Mouse (Mus musculus) MEL (cell line): ENCODE data around the gene Habp4. TPM values are rescaled to one million over a fixed set of nuclear protein-coding genes. Genes with fewer than 3 reads are reported as not detected.

Source experiments
- DNase-seq: peaks from one replicate; pipeline ENCODE4 v3.0.0; 2011; ENCODE audit warnings: low read depth, low spot score
- H3K27ac ChIP-seq: 2 replicates; pipeline ENCODE4 v1.5.1; 2012; ENCODE audit warnings: low read depth, mild to moderate bottlenecking, control low read depth, low read length, moderate library complexity; ENCODE audit not compliant: control insufficient read depth
- H3K27me3 ChIP-seq, 2 experiments: fragments of 150-350 bp in 1 of 2; sonication (generic) in 1 of 2; 2 replicates each; pipeline ENCODE4 v1.6.1; 2012; ENCODE audit warnings: low read length in 2 of 2, mild to moderate bottlenecking in 2 of 2, improper control_type of control experiment in 1 of 2, moderate library complexity in 1 of 2; ENCODE audit not compliant: insufficient read depth in 2 of 2, control insufficient read depth in 1 of 2
- H3K36me3 ChIP-seq, 2 experiments: 2 replicates each; pipeline ENCODE4 v1.6.1; 2012 to 2014; ENCODE audit warnings: low read length in 2 of 2, improper control_type of control experiment in 1 of 2, inconsistent platforms in 1 of 2, mild to moderate bottlenecking in 1 of 2; ENCODE audit not compliant: insufficient read depth in 2 of 2, control insufficient read depth in 1 of 2
- H3K4me1 ChIP-seq, 2 experiments: fragments of 150-350 bp in 1 of 2; sonication (generic) in 1 of 2; 2 replicates each; pipeline ENCODE4 v1.6.1; 2012; ENCODE audit warnings: low read length in 2 of 2, improper control_type of control experiment in 1 of 2, mild to moderate bottlenecking in 1 of 2; ENCODE audit not compliant: insufficient read depth in 2 of 2, control insufficient read depth in 1 of 2
- H3K4me3 ChIP-seq, 2 experiments: fragments of 150-350 bp in 1 of 2; sonication (generic) in 1 of 2; 2 replicates each; pipeline ENCODE4 v1.5.1; 2012; ENCODE audit warnings: low read depth in 2 of 2, low read length in 2 of 2, mild to moderate bottlenecking in 2 of 2, moderate library complexity in 2 of 2, control low read depth in 1 of 2, improper control_type of control experiment in 1 of 2; ENCODE audit not compliant: control insufficient read depth in 1 of 2, insufficient read depth in 1 of 2
- H3K79me2 ChIP-seq: 2 replicates; pipeline ENCODE4 v1.6.1; 2012; ENCODE audit warnings: mild to moderate bottlenecking, low read length, moderate library complexity; ENCODE audit not compliant: control insufficient read depth, poor library complexity, insufficient read depth
- H3K9ac ChIP-seq: 2 replicates; pipeline ENCODE4 v1.6.1; 2012; ENCODE audit warnings: low read depth, mild to moderate bottlenecking, control low read depth, low read length, moderate library complexity; ENCODE audit not compliant: control insufficient read depth, poor library complexity, severe bottlenecking
- H3K9me3 ChIP-seq: fragments of 150-350 bp; sonication (generic); replicated peaks from 2 replicates; pipeline ENCODE4 v1.6.1; 2012; ENCODE audit warnings: mild to moderate bottlenecking, low read length, improper control_type of control experiment, moderate library complexity; ENCODE audit not compliant: insufficient read depth
- BHLHE40 ChIP-seq: IDR thresholded peaks from 2 replicates; pipeline ENCODE4 v1.6.1; 2012; ENCODE audit warnings: low read depth, mild to moderate bottlenecking, inconsistent platforms, low read length, improper control_type of control experiment, borderline replicate concordance
- CTCF ChIP-seq, 3 experiments: IDR thresholded peaks in 2 of 3; conservative IDR thresholded peaks in 1 of 3; 2 replicates each; pipeline ENCODE4 v1.5.1; 2011 to 2012; ENCODE audit warnings: low read length in 3 of 3, low read depth in 2 of 3, mild to moderate bottlenecking in 2 of 3, improper control_type of control experiment in 1 of 3, inconsistent platforms in 1 of 3, mixed read lengths in 1 of 3, moderate library complexity in 1 of 3; ENCODE audit not compliant: control insufficient read depth in 1 of 3, insufficient read depth in 1 of 3, poor library complexity in 1 of 3, severe bottlenecking in 1 of 3
- EP300 ChIP-seq, 2 experiments: IDR thresholded peaks; 2 replicates each; pipeline ENCODE4 v1.6.1; 2011; ENCODE audit warnings: improper control_type of control experiment in 2 of 2, low read length in 2 of 2, low read depth in 1 of 2, mild to moderate bottlenecking in 1 of 2
- ETS1 ChIP-seq: IDR thresholded peaks from 2 replicates; pipeline ENCODE4 v1.6.1; 2012; ENCODE audit warnings: low read depth, mild to moderate bottlenecking, inconsistent platforms, low read length, improper control_type of control experiment, moderate library complexity
- GABPA ChIP-seq: IDR thresholded peaks from 2 replicates; pipeline ENCODE4 v1.6.1; 2012; ENCODE audit warnings: low read depth, mild to moderate bottlenecking, inconsistent platforms, low read length, improper control_type of control experiment, moderate library complexity
- GATA1 ChIP-seq: IDR thresholded peaks from 2 replicates; pipeline ENCODE4 v1.6.1; 2011; ENCODE audit warnings: low read depth, low read length, improper control_type of control experiment
- HCFC1 ChIP-seq: IDR thresholded peaks from 2 replicates; pipeline ENCODE4 v1.6.1; 2012; ENCODE audit warnings: low read depth, mild to moderate bottlenecking, inconsistent platforms, low read length, improper control_type of control experiment, moderate library complexity
- JUND ChIP-seq: IDR thresholded peaks from 2 replicates; pipeline ENCODE4 v1.6.1; 2011; ENCODE audit warnings: low read depth, mild to moderate bottlenecking, improper control_type of control experiment, low read length
- KAT2A ChIP-seq: conservative IDR thresholded peaks from 2 replicates; pipeline ENCODE4 v1.6.1; 2012; ENCODE audit warnings: low read depth, low read length, improper control_type of control experiment, inconsistent platforms
- MAZ ChIP-seq: IDR thresholded peaks from 2 replicates; pipeline ENCODE4 v1.6.1; 2012; ENCODE audit warnings: low read depth, mild to moderate bottlenecking, inconsistent platforms, low read length, improper control_type of control experiment
- MEF2A ChIP-seq: IDR thresholded peaks from 2 replicates; pipeline ENCODE4 v1.6.1; 2014; ENCODE audit warnings: low read depth, mild to moderate bottlenecking, inconsistent platforms, low read length, improper control_type of control experiment; ENCODE audit not compliant: poor library complexity, insufficient replicate concordance, severe bottlenecking; ENCODE audit errors: extremely low read depth
- MYC ChIP-seq: IDR thresholded peaks from 2 replicates; pipeline ENCODE4 v1.6.1; 2011; ENCODE audit warnings: low read depth, mild to moderate bottlenecking, low read length, improper control_type of control experiment, moderate library complexity
- POLR2A ChIP-seq, 2 experiments: IDR thresholded peaks; 2 replicates each; pipeline ENCODE4 v1.6.1; 2011 to 2012; ENCODE audit warnings: low read length in 2 of 2, mild to moderate bottlenecking in 2 of 2, control low read depth in 1 of 2, improper control_type of control experiment in 1 of 2, low read depth in 1 of 2, moderate library complexity in 1 of 2; ENCODE audit not compliant: control insufficient read depth in 1 of 2, insufficient read depth in 1 of 2, poor library complexity in 1 of 2
- POLR2AphosphoS2 ChIP-seq: IDR thresholded peaks from 2 replicates; pipeline ENCODE4 v1.6.1; 2011; ENCODE audit warnings: low read length, improper control_type of control experiment
- POLR2AphosphoS5 ChIP-seq: IDR thresholded peaks from 2 replicates; pipeline ENCODE4 v1.6.1; 2012; ENCODE audit warnings: low read depth, borderline replicate concordance, mild to moderate bottlenecking, inconsistent platforms, low read length, moderate library complexity, mixed read lengths
- RAD21 ChIP-seq: IDR thresholded peaks from 2 replicates; pipeline ENCODE4 v1.6.1; 2011; ENCODE audit warnings: mild to moderate bottlenecking, low read depth, low read length, improper control_type of control experiment
- RCOR1 ChIP-seq: IDR thresholded peaks from 2 replicates; pipeline ENCODE4 v1.6.1; 2012; ENCODE audit warnings: low read depth, mild to moderate bottlenecking, inconsistent platforms, low read length, improper control_type of control experiment
- SMC3 ChIP-seq: IDR thresholded peaks from 2 replicates; pipeline ENCODE4 v1.6.1; 2011; ENCODE audit warnings: low read depth, low read length, improper control_type of control experiment
- TAL1 ChIP-seq: IDR thresholded peaks from 2 replicates; pipeline ENCODE4 v1.6.1; 2012; ENCODE audit warnings: mild to moderate bottlenecking, inconsistent platforms, low read length, moderate library complexity, mixed read lengths
- TBP ChIP-seq: IDR thresholded peaks from 2 replicates; pipeline ENCODE4 v1.8.0; 2011; ENCODE audit warnings: low read depth, low read length, improper control_type of control experiment
- UBTF ChIP-seq: IDR thresholded peaks from 2 replicates; pipeline ENCODE4 v1.6.1; 2012; ENCODE audit warnings: low read depth, mild to moderate bottlenecking, inconsistent platforms, low read length, improper control_type of control experiment, moderate library complexity, borderline replicate concordance; ENCODE audit not compliant: insufficient read depth
- USF1 ChIP-seq: IDR thresholded peaks from 2 replicates; pipeline ENCODE4 v1.6.1; 2014; ENCODE audit warnings: low read depth, mild to moderate bottlenecking, inconsistent platforms, low read length, improper control_type of control experiment, moderate library complexity
- USF2 ChIP-seq, 2 experiments: IDR thresholded peaks; 2 replicates each; pipeline ENCODE4 v1.6.1; 2011 to 2012; ENCODE audit warnings: improper control_type of control experiment in 2 of 2, low read length in 2 of 2, borderline replicate concordance in 1 of 2, inconsistent platforms in 1 of 2, low read depth in 1 of 2, mild to moderate bottlenecking in 1 of 2; ENCODE audit not compliant: insufficient read depth in 1 of 2
- ZC3H11A ChIP-seq: IDR thresholded peaks from 2 replicates; pipeline ENCODE4 v1.6.1; 2012; ENCODE audit warnings: low read depth, mild to moderate bottlenecking, inconsistent platforms, low read length, improper control_type of control experiment
- ZMIZ1 ChIP-seq: IDR thresholded peaks from 2 replicates; pipeline ENCODE4 v1.6.1; 2012; ENCODE audit warnings: low read depth, mild to moderate bottlenecking, inconsistent platforms, low read length, improper control_type of control experiment, moderate library complexity
- ZNF384 ChIP-seq: IDR thresholded peaks from 2 replicates; pipeline ENCODE4 v1.6.1; 2012; ENCODE audit warnings: low read depth, mild to moderate bottlenecking, inconsistent platforms, low read length, improper control_type of control experiment
- polyA plus RNA-seq, 2 experiments: library from polyadenylated mRNA; stranded (reverse) in 1 of 2; unstranded in 1 of 2; fragments of >175 nt in 1 of 2; fragments of >200 nt in 1 of 2; gene quantifications; 2 replicates each; pipeline versions ENCODE4 v1.2.1 to v1.2.4; 2012; ENCODE audit warnings: low replicate concordance in 2 of 2, low read depth in 1 of 2; ENCODE audit not compliant: insufficient read length in 2 of 2, insufficient read depth in 1 of 2, missing spikeins in 1 of 2
- total RNA-seq: library from RNA; depleted of rRNA; stranded (reverse); fragments of 300-350 nt; gene quantifications from 2 replicates; pipeline ENCODE4 v1.2.3, GENCODE M21; 2012

Gene Habp4
- total and polyA plus RNA-seq, 3 experiments, result 4.4 to 19.8 TPM; not detected in 1

GRCm38 (mm10) chr13:64185176-64185575, 23.6 kb downstream of the Habp4 start:
- H3K27me3 ChIP-seq, result no peaks in the 10 kb centered on the region
- no peak overlapping the region for H3K4me3 ChIP-seq
- H3K9me3 ChIP-seq, result no peaks in the 10 kb centered on the region
- no peaks in the 10 kb centered on the region for H3K4me1 ChIP-seq
- H3K79me2 ChIP-seq, result no peaks in the 10 kb centered on the region
- DNase-seq, result no peak
- H3K9ac ChIP-seq, result no peak overlapping the region
- H3K36me3 ChIP-seq, result no peaks in the 10 kb centered on the region; a peak in 1 of 4 replicates
- no peak for TF ChIP-seq GABPA
- TF ChIP-seq USF1, result no peak
- TF ChIP-seq SMC3, result no peak
- TF ChIP-seq RAD21, result no peak
- TF ChIP-seq ETS1, result no peak
- TF ChIP-seq JUND, result no peak
- TF ChIP-seq CTCF (IDR thresholded peaks at IDR 0.05 in 2 of 3, conservative IDR thresholded peaks at IDR 0.05 in 1 of 3; ENCODE audit: control insufficient read depth in 1 of 3, insufficient read depth in 1 of 3, low read depth in 2 of 3, low read length in 3 of 3, poor library complexity in 1 of 3, severe bottlenecking in 1 of 3), result no peak
- no peak for TF ChIP-seq HCFC1
- no peak for TF ChIP-seq ZNF384
- TF ChIP-seq BHLHE40, result no peak
- TF ChIP-seq RCOR1, result no peak
- TF ChIP-seq MAZ, result no peak
- no peak for TF ChIP-seq UBTF
- no peak for TF ChIP-seq ZC3H11A
- TF ChIP-seq MEF2A, result no peak
- TF ChIP-seq ZMIZ1, result no peak
- TF ChIP-seq POLR2AphosphoS5, result no peak
- no peak for TF ChIP-seq TAL1
- no peak overlapping the region for H3K27ac ChIP-seq

- H3K4me3 ChIP-seq, result no peak overlapping the region
- no peaks in the 10 kb centered on the region for H3K9me3 ChIP-seq
- H3K27ac ChIP-seq, result no peak overlapping the region
- H3K36me3 ChIP-seq, result no peaks in the 10 kb centered on the region; a peak in 1 of 4 replicates
- H3K27me3 ChIP-seq, result no peaks in the 10 kb centered on the region
- no peaks in the 10 kb centered on the region for H3K79me2 ChIP-seq
- H3K4me1 ChIP-seq, result no peaks in the 10 kb centered on the region
- no peak for TF ChIP-seq MYC
- TF ChIP-seq HCFC1, result no peak
- TF ChIP-seq ZMIZ1, result no peak
- no peak for TF ChIP-seq MAZ
- TF ChIP-seq ETS1, result no peak
- TF ChIP-seq UBTF, result no peak
- no peak for TF ChIP-seq USF2 (IDR thresholded peaks at IDR 0.05; ENCODE audit: borderline replicate concordance in 1 of 2, insufficient read depth in 1 of 2, low read depth in 1 of 2, low read length in 2 of 2)
- TF ChIP-seq POLR2A (IDR thresholded peaks at IDR 0.05; ENCODE audit: control insufficient read depth in 1 of 2, insufficient read depth in 1 of 2, low read depth in 1 of 2, low read length in 2 of 2, poor library complexity in 1 of 2), result no peak
- no peak for TF ChIP-seq EP300 (IDR thresholded peaks at IDR 0.05; ENCODE audit: low read depth in 1 of 2, low read length in 2 of 2)
- no peak for TF ChIP-seq GATA1
- no peak for TF ChIP-seq MEF2A
- no peak for TF ChIP-seq TAL1
- TF ChIP-seq POLR2AphosphoS2, result no peak
- no peak for TF ChIP-seq TBP
- TF ChIP-seq KAT2A, result no peak
- no peak overlapping the region for H3K9ac ChIP-seq
- no peak for DNase-seq
These were observed 24.0 kb downstream of the Habp4 start for GRCm38 (mm10) chr13:64185586-64185985.
